Mouse (Mus musculus) frontal cortex, postnatal 36 days (tissue): ENCODE measurements at regions not wholly inside any gene's neighbourhood (a gene's known extent, or its start where the extent isn't known, plus 50 kb on each side); places are given as distances from the start of the nearest gene placed in this dataset.
"Not testable (repeated sequence)": the region's sequence is repeated elsewhere in the genome, so short reads cannot be mapped to it uniquely, and the experiment has no call there.

ENCODE experiments used
- DNase-seq, 2 experiments: peaks; one replicate each; pipeline ENCODE4 v3.0.0; 2022; ENCODE audit warnings: low spot score in 2 of 2

DNA sequence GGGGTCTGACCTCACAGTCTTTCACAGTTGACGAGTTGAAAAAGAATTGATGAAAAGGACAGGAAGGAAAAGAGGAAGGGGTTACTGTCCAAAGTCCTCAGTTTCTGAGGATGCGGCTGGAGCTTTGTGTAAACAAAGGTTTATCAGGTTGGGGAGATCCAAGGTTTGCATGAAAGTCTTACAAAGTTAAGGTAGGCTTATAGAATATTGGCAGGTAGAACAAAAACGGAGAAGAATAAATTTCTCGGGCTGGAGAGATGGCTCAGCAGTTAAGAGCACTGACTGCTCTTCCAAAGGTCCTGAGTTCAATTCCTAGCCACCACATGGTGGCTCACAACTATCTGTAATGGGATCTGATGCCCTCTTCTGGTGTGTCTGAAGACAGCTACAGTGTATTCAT lies 60.9 kb upstream of the Acpp start:
- DNase-seq: not testable (repeated sequence)

DNA sequence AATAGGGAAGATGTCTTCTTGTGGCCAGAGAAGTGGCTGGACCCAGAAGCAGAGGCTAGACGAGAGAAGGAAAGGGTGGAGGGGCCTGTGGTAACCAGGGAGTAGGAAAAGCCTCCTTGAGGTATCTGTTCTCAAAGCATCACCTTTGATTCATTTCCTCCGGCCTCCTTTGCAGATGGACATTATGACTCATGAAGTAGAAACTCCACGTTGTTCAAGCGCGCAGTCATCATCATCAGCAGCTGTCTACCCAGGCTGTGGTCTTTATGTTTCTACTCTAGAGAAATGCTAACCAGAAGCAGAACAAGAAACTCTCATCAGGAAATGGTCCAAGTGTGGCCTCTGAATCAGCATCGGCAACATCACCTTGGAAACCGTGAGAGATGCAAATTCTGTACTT lies 50.3 kb upstream of the Acpp start:
- DNase-seq: no peak
